Mouse (Mus musculus): ENCODE data around the gene Sh3gl1. TPM values are rescaled to one million over a fixed set of nuclear protein-coding genes. Genes with fewer than 3 reads are reported as not detected.

The Sh3gl1 gene
- polyA plus RNA-seq, 1 experiment from 2014 or later = 134 TPM

DNA sequence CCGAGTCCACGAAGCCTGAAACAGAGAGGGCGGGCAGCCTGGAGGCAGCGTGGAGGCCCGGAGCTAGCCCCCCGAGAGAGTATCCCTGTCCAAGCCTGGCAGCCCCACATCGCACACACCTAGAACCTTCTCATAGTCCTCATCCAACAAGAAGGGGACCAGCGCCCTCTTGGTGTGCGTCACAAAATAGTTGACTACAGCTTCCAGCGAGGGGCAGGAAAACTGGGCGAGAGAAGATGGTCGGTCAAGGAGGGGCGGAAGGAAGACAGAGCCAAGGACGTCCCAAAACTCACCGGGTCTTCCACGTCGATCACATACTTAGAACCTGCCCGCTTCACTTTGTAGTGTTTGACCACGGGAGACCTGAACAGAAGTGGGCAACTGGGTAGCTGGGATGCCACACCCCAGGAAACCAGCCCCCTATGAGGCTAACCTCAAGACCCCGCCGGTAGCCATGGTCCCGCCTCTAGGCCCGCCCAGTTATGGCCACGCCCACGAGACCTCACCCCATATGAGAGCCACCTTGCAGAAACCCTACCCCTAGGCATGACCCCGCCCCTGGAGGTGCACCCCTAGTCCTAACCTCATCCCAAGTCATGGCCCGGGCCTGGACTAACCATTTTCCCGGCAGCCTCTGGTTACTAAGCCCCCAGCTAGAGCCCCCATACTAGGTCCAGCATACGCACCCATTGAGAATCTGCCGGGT lies 36.5 kb downstream of the Sh3gl1 start:
- no peak overlapping the region for H3K27ac ChIP-seq
- H3K9me3 ChIP-seq = no peaks in the 10 kb centered on the region
- H3K36me3 ChIP-seq = peaks cover 20% of the 10 kb centered on the region
- H3K4me3 ChIP-seq = no peak overlapping the region
- H3K9ac ChIP-seq = no peak overlapping the region
- WGBS = 7% methylated on average over 30 of the region's 30 CpGs
- peaks cover 21% of the 10 kb centered on the region for H3K27me3 ChIP-seq (replicated peaks)
- peak overlapping the region; percentile 38 for H3K4me2 ChIP-seq (replicated peaks)
- peak; percentile 37; the same call in 1 of the 2 replicates for ATAC-seq (ENCODE audit: low FRiP score, low read depth)
- 0 out of 2 replicates have a peak, but pooled peaks cover 7% of the 10 kb centered on the region for H3K4me1 ChIP-seq

DNA sequence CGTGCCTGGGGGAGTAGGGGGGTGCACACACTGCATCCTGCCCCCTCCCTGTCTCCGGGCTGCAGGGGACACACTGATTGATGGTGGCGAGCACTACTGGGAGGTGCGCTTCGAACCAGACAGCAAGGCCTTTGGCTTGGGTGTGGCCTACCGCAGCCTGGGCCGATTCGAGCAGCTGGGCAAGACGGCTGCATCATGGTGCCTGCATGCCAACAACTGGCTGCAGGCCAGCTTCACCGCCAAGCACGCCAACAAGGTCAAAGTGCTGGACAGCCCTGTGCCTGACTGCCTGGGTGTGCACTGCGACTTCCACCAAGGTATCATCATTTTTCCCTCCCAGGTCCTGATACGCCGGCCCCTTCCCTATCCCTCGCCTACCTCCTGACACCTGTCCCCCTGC lies 40.4 kb downstream of the Sh3gl1 start:
- H3K4me1 ChIP-seq = 0 out of 2 replicates have a peak, but pooled peaks cover 7% of the 10 kb centered on the region
- ATAC-seq (ENCODE audit: low FRiP score, low read depth) = no peak
- H3K4me3 ChIP-seq = no peak overlapping the region
- H3K27me3 ChIP-seq (replicated peaks) = peaks cover 17% of the 10 kb centered on the region
- H3K9me3 ChIP-seq = no peaks in the 10 kb centered on the region
- peak overlapping the region; percentile 17; the same call in 1 of the 2 replicates for H3K9ac ChIP-seq
- no peak overlapping the region for H3K27ac ChIP-seq
- H3K4me2 ChIP-seq (replicated peaks) = no peak overlapping the region
- WGBS = 90% methylated on average over 15 of the region's 15 CpGs
- peaks cover 47% of the 10 kb centered on the region for H3K36me3 ChIP-seq

DNA sequence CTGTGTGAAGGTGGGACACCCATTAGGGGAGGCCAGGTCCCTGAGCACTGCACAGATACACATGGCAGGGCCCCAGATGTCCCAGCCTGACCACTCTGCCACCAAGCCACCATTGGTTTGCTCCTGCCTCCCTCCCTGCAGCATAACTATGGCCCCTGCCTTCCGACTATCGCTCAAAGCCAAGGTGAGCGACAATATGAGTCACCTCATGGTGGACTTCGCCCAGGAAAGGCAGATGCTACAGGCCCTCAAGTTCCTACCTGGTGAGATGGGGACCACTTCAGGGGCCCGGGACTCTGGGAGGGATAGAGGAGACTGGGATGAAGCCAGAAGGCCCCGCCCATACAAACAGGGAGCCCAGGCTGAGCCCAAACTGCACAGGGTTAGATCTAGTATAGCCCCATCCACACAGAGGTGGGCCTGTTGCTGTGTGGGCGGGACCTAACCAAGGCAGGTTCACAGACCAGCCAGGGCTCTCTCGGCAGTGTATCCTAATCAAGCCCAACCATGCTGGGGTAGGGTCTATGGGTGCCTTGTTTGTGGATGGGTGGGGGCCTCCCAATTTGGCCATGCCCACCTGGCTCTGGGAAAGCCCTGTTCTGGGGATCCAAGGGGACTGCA lies 46.0 kb downstream of the Sh3gl1 start:
- Histone ChIP-seq H3K4me2 (replicated peaks) (no peak overlapping the region), H3K27ac (no peak overlapping the region), H3K9ac (no peak overlapping the region), H3K4me3 (no peak overlapping the region), H3K36me3 (peaks cover 52% of the 10 kb centered on the region), H3K4me1 (peaks cover 12% of the 10 kb centered on the region), H3K27me3 (replicated peaks) (no peaks in the 10 kb centered on the region), H3K9me3 (no peaks in the 10 kb centered on the region)
- ATAC-seq (ENCODE audit: low FRiP score, low read depth) = no peak
- WGBS = 87% methylated on average over 8 of the region's 8 CpGs

DNA sequence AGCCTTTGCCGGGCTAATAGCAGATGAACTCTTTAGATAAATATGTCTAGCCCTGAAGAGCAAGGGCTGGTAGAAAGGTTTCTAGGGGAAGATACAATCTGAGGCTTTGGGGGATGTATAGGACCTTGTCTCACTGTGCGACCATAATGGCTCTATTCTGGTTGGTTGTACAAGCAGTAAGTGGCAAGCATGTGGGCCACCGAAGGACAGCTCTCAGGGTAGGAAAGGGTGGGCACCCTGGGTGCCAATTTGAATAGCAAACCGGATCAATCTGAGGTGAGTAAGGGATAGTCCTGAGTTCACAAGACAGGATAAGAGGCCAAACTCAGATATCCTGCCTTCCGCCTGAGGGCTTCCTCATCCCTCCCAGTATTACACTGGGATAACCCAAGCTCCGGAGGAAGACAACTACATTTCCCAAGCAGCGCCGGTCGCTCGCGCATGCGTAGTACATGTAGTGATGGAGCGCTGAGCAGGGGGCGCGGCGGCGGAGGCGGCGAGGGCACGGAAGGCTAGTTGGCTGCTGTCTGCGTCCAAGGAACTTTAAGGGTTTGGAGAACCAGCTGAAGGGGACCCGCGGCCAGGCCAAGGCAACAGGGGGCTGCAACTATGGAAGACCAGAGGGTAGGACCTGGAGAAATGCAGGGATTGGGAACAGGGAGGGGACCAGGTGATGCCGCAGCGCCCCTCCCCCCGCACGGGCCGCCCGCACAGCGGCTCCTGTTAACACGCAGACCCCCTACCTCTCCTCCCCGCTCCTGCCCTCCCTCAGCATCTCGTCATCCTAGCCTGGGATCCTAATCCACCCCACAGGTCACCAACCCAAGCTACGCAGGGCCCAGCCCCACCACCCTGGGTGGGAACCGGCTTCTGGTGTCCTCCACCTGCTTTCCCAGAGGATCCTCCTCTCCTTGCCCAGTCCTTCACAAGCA lies 50.1 kb downstream of the Sh3gl1 start, which contains the start of gene Fsd1:
TSS of gene Fsd1 (plus strand) at position 480 of the 932 bp plus-strand sequence.
- 10% methylated on average over 35 of the region's 35 CpGs for WGBS
- H3K27ac ChIP-seq = no peak within 1 kb of the TSS

DNA sequence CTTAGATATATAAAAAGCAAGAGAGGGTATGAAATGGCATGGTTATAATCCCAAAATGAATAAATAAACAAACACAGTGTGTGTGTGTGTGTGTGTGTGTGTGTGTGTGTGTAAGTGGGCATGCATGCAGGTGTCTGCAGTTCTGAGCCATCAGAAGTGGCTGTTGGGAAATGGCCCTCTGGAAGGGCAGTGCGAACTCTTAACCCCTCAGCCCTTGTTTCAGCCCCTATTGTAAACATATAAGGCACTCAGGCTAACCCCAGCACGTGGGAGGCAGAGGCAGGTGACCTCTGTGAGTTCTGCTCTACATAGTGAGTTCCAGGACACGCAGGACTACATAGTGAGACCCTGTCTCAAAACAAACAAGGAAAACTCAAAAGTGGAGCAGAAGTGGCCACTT lies 59.1 kb downstream of the Sh3gl1 start:
- Histone ChIP-seq H3K4me2 (replicated peaks) (no peak overlapping the region), H3K27ac (peak overlapping the region; percentile 6; the same call in 1 of the 2 replicates), H3K4me3 (no peak overlapping the region), H3K9me3 (no peaks in the 10 kb centered on the region), H3K36me3 (peaks cover 29% of the 10 kb centered on the region), H3K4me1 (peaks cover 19% of the 10 kb centered on the region), H3K27me3 (replicated peaks) (no peaks in the 10 kb centered on the region), H3K9ac (no peak overlapping the region)
- ATAC-seq (ENCODE audit: low FRiP score, low read depth) = no peak
- WGBS = 47% methylated on average over 3 of the region's 3 CpGs

More for the DNA sequence above, 50.1 kb downstream of the Sh3gl1 start, which contains the start of gene Fsd1:
- Histone ChIP-seq H3K9me3 (no peaks in the 10 kb centered on the region), H3K4me3 (peak within 1 kb of the TSS; percentile 69), H3K27me3 (replicated peaks) (no peaks in the 10 kb centered on the region), H3K9ac (peak within 1 kb of the TSS; percentile 72), H3K36me3 (peaks cover 24% of the 10 kb centered on the region), H3K4me2 (replicated peaks) (peak within 1 kb of the TSS; percentile 86), H3K4me1 (peaks cover 12% of the 10 kb centered on the region)
- peak; percentile 88 for ATAC-seq (ENCODE audit: low FRiP score, low read depth)

DNA sequence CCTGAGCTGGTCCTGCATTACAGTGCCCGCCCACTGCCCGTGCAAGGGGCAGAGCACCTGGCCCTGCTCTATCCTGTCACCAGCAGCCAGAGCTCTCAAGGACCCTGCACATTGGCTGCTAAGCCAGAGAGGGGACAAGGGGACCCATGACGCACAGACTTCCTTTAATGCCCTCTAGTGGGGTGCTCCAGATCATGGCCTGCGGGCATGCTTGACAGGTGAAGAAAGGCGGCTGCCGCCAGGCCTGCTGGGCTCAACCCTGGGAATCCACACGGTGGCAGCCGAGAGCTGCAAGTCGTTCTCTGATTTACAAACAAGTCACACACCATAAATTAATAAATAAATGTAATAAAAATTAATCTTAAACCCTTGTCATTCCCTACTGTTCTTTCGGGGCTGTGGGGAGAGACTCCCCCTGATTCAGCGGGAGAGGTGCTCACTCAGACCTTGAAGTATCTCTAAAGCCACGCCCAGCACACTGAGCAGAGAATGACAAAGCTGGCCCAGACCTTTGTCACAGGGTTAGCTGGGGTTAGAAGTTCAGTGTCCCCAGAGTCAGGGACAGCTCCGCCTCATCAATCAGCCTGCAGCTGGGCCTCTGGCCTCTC lies 60.1 kb downstream of the Sh3gl1 start:
- ATAC-seq (ENCODE audit: low FRiP score, low read depth) = peak; percentile 74
- WGBS = 15% methylated on average over 13 of the region's 13 CpGs
- no peak overlapping the region for H3K4me3 ChIP-seq
- no peaks in the 10 kb centered on the region for H3K27me3 ChIP-seq (replicated peaks)
- H3K4me2 ChIP-seq (replicated peaks) = peak overlapping the region; percentile 25; the same call in 1 of the 2 replicates
- peak overlapping the region; percentile 14; the same call in 1 of the 2 replicates for H3K9ac ChIP-seq
- peaks cover 29% of the 10 kb centered on the region for H3K36me3 ChIP-seq
- peaks cover 25% of the 10 kb centered on the region for H3K4me1 ChIP-seq
- peak overlapping the region; percentile 6; the same call in 1 of the 2 replicates for H3K27ac ChIP-seq
- no peaks in the 10 kb centered on the region for H3K9me3 ChIP-seq

DNA sequence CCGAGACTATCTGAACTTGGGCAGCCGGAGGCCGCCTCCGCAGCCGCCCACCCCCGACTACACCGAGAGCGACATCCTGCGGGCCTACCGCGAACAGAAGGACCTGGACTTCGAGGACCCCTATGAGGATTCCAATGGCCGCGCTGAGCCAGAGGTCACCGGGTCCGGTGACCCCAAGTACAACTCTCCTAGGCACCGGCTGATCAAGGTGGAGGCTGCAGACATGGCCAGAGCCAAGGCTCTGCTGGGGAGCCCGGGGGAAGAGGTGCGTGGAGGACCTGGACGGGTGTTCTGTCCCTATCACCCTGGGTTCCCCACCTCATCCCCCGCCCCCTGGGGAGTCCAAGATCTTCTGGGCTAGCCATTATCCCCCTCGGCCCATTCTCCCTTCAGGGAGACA lies 65.0 kb downstream of the Sh3gl1 start:
- Histone ChIP-seq H3K27ac (no peak overlapping the region), H3K9ac (peak overlapping the region; percentile 79), H3K4me2 (replicated peaks) (peak overlapping the region; percentile 84), H3K4me1 (peaks cover 43% of the 10 kb centered on the region), H3K27me3 (replicated peaks) (no peaks in the 10 kb centered on the region), H3K36me3 (peaks cover 43% of the 10 kb centered on the region), H3K9me3 (no peaks in the 10 kb centered on the region), H3K4me3 (peak overlapping the region; percentile 66)
- no peak for ATAC-seq (ENCODE audit: low FRiP score, low read depth)
- 19% methylated on average over 22 of the region's 22 CpGs for WGBS

DNA sequence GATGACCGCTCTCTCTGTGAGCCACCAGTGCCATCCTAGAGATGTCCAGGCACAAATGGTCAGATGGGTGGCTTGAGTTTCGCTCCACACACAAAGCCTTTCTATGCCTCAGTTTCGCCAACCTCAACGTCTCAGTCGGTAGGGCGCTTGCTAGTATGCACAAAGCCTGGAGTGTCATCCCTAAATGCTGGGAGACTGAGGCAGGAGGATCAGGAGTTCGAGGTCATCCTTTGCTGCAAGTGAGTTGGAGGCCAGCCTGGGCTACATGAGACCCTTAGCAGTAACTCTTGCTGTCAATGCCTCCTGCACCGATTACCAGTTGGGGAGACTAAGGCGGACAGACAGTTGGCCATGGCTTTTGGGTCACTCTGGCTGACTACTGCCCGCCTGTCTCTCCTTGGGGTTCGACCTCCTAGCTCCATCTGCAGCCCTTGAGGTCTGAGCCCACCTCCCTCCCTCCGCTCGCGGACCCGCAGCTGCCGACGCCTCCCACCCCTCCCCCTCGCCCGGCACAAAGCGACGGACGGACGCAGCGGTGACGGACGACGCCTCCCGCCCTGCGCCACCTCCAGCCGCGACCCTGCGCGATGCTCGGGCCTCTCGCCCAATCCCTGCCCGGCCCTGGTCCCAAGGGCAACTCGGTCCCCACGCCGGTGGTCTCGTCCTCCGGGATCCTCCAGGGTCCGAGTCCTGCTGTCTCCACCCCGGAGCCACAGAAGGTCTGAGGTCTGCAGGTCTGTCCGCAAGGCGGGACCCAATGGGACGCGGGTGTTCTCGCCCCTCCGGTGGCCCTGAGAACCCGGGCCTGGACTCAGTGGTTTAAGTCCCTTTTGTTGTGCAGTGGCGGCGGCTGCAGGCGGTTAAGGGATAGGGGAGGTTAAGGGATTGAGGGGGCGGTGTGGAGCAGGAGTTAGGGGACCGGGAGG lies 66.2 kb downstream of the Sh3gl1 start, which contains the start of gene Shd:
TSS of gene Shd (plus strand) at position 502 of the 926 bp plus-strand sequence.
- Histone ChIP-seq H3K36me3 (peaks cover 48% of the 10 kb centered on the region), H3K27me3 (replicated peaks) (no peaks in the 10 kb centered on the region), H3K27ac (peak within 1 kb of the TSS; percentile 85), H3K4me1 (peaks cover 39% of the 10 kb centered on the region), H3K9ac (peak within 1 kb of the TSS; percentile 79), H3K4me2 (replicated peaks) (peak within 1 kb of the TSS; percentile 84), H3K4me3 (peak within 1 kb of the TSS; percentile 66), H3K9me3 (no peaks in the 10 kb centered on the region)
- ATAC-seq (ENCODE audit: low FRiP score, low read depth) = peak; percentile 65
- WGBS = 8% methylated on average over 55 of the region's 55 CpGs

DNA sequence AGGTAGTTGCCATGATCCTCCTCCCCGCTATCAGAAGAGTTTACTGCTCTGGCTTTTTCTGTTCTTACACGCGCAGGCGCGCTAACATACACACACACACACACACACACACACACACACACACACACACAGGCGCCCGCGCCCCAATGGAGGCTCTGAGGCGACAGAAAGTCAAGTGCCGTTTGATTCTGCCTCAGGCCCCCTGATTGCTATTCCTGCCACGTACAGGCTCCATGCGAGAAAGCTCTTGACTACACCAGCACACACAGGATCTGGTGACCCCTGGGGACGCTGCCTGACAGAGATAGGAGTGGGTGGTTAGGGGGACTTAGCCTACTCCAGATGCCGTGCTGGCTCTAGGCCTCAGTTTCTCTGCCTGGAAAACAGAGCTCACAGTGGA lies 66.9 kb downstream of the Sh3gl1 start:
- peaks cover 39% of the 10 kb centered on the region for H3K4me1 ChIP-seq
- peak overlapping the region; percentile 85 for H3K27ac ChIP-seq
- peak overlapping the region; percentile 79; the same call in 1 of the 2 replicates for H3K9ac ChIP-seq
- H3K36me3 ChIP-seq = peaks cover 49% of the 10 kb centered on the region
- no peaks in the 10 kb centered on the region for H3K27me3 ChIP-seq (replicated peaks)
- peak; percentile 77 for ATAC-seq (ENCODE audit: low FRiP score, low read depth)
- peak overlapping the region; percentile 84 for H3K4me2 ChIP-seq (replicated peaks)
- peak overlapping the region; percentile 1; the same call in 1 of the 2 replicates for H3K4me3 ChIP-seq
- WGBS = 17% methylated on average over 14 of the region's 14 CpGs
- H3K9me3 ChIP-seq = no peaks in the 10 kb centered on the region

DNA sequence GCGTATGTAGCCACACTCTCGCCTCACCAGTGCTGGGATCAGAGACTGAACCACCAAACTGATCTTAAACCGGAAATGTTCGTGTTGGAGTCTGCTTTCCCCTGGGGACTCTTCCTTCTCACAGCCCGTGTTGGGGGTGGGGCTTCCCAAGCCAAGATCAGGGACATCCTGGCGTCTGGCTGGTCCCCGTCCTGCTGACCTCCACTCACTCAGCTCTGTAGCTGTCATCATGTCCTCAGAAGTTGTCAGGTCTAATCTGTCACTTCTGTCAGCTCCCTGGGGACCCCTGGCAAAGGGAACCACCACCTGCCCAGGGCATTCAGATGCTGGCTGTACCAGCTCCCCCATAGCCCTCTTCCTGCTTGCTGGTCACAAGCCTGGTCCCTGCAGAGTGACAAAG lies 68.2 kb downstream of the Sh3gl1 start:
- 66% methylated on average over 7 of the region's 7 CpGs for WGBS
- H3K9ac ChIP-seq = no peak overlapping the region
- H3K27ac ChIP-seq = no peak overlapping the region
- no peak overlapping the region for H3K4me3 ChIP-seq
- no peak overlapping the region for H3K4me2 ChIP-seq (replicated peaks)
- no peaks in the 10 kb centered on the region for H3K9me3 ChIP-seq
- peaks cover 49% of the 10 kb centered on the region for H3K36me3 ChIP-seq
- peaks cover 39% of the 10 kb centered on the region for H3K4me1 ChIP-seq
- no peak for ATAC-seq (ENCODE audit: low FRiP score, low read depth)
- no peaks in the 10 kb centered on the region for H3K27me3 ChIP-seq (replicated peaks)

Data from neural tube, embryonic 12.5 days (tissue).